Mouse (Mus musculus): ENCODE measurements around the gene Ube2ql1. TPM values are rescaled to one million over a fixed set of nuclear protein-coding genes. Genes with fewer than 3 reads are reported as not detected.

Gene Ube2ql1
- polyA plus RNA-seq (2015; fragmentation: Nextera tagmentation; extraction: Ambion mirVana): 0.10 and 0.12 TPM in 2 replicates

GRCm38 (mm10) chr13:69739759-69740135 lies at the start of gene Ube2ql1:
Gene Ube2ql1, minus strand, starts transcription at chr13:69739889.
- under 1% methylated on average over 41 of the region's 46 CpGs for WGBS
- no peaks in the 10 kb centered on the region for H3K9me3 ChIP-seq (ENCODE audit: control insufficient read depth, low read length)
- H3K36me3 ChIP-seq (ENCODE audit: control insufficient read depth, insufficient read depth, low read length): no peaks in the 10 kb centered on the region
- H3K27ac ChIP-seq (ENCODE audit: low read length): no peak within 1 kb of the TSS
- peak within 1 kb of the TSS; percentile 63 for H3K9ac ChIP-seq (ENCODE audit: low read depth, low read length)
- peak within 1 kb of the TSS; percentile 99 for H3K4me2 ChIP-seq (ENCODE audit: low read depth, low read length)
- H3K4me3 ChIP-seq (ENCODE audit: low read length): peak within 1 kb of the TSS; percentile 66
- H3K4me1 ChIP-seq (ENCODE audit: control insufficient read depth, insufficient read depth, low read length): peaks cover 8% of the 10 kb centered on the region
- peak; percentile 96 for ATAC-seq
- H3K27me3 ChIP-seq (replicated peaks; ENCODE audit: control insufficient read depth, insufficient read depth, low read length): peaks cover 54% of the 10 kb centered on the region

GRCm38 (mm10) chr13:69788704-69789103 lies 49.0 kb upstream of the Ube2ql1 start:
- Histone ChIP-seq H3K36me3 (ENCODE audit: control insufficient read depth, insufficient read depth, low read length) (no peaks in the 10 kb centered on the region), H3K4me1 (ENCODE audit: control insufficient read depth, insufficient read depth, low read length) (no peaks in the 10 kb centered on the region), H3K9me3 (ENCODE audit: control insufficient read depth, low read length) (no peaks in the 10 kb centered on the region), H3K27me3 (replicated peaks; ENCODE audit: control insufficient read depth, insufficient read depth, low read length) (no peaks in the 10 kb centered on the region), H3K27ac (ENCODE audit: low read length) (no peak overlapping the region), H3K4me2 (ENCODE audit: low read depth, low read length) (no peak overlapping the region), H3K4me3 (ENCODE audit: low read length) (no peak overlapping the region), H3K9ac (ENCODE audit: low read depth, low read length) (no peak overlapping the region)
- no peak for ATAC-seq
- 70% methylated on average over 5 of the region's 5 CpGs for WGBS

GRCm38 (mm10) chr13:69778221-69778620 lies 38.5 kb upstream of the Ube2ql1 start:
- H3K36me3 ChIP-seq (ENCODE audit: control insufficient read depth, insufficient read depth, low read length): no peaks in the 10 kb centered on the region
- 90% methylated on average over 19 of the region's 19 CpGs for WGBS
- H3K9ac ChIP-seq (ENCODE audit: low read depth, low read length): no peak overlapping the region
- H3K4me3 ChIP-seq (ENCODE audit: low read length): no peak overlapping the region
- no peaks in the 10 kb centered on the region for H3K4me1 ChIP-seq (ENCODE audit: control insufficient read depth, insufficient read depth, low read length)
- no peak overlapping the region for H3K27ac ChIP-seq (ENCODE audit: low read length)
- H3K27me3 ChIP-seq (replicated peaks; ENCODE audit: control insufficient read depth, insufficient read depth, low read length): no peaks in the 10 kb centered on the region
- no peak for ATAC-seq
- H3K9me3 ChIP-seq (ENCODE audit: control insufficient read depth, low read length): no peaks in the 10 kb centered on the region
- H3K4me2 ChIP-seq (ENCODE audit: low read depth, low read length): no peak overlapping the region

- H3K4me2 ChIP-seq (ENCODE audit: low read depth, low read length): no peak overlapping the region
- no peak overlapping the region for H3K4me3 ChIP-seq (ENCODE audit: low read length)
- H3K4me1 ChIP-seq (ENCODE audit: control insufficient read depth, insufficient read depth, low read length): no peaks in the 10 kb centered on the region
- no peaks in the 10 kb centered on the region for H3K9me3 ChIP-seq (ENCODE audit: control insufficient read depth, low read length)
- 70% methylated on average over 4 of the region's 4 CpGs for WGBS
- H3K9ac ChIP-seq (ENCODE audit: low read depth, low read length): no peak overlapping the region
- no peaks in the 10 kb centered on the region for H3K27me3 ChIP-seq (replicated peaks; ENCODE audit: control insufficient read depth, insufficient read depth, low read length)
- H3K27ac ChIP-seq (ENCODE audit: low read length): no peak overlapping the region
- no peaks in the 10 kb centered on the region for H3K36me3 ChIP-seq (ENCODE audit: control insufficient read depth, insufficient read depth, low read length)
- no peak for ATAC-seq
These were observed 32.7 kb upstream of the Ube2ql1 start for GRCm38 (mm10) chr13:69772358-69772757.

- H3K27ac ChIP-seq (ENCODE audit: low read length): no peak overlapping the region
- H3K4me1 ChIP-seq (ENCODE audit: control insufficient read depth, insufficient read depth, low read length): no peaks in the 10 kb centered on the region
- H3K9ac ChIP-seq (ENCODE audit: low read depth, low read length): no peak overlapping the region
- 71% methylated on average over 12 of the region's 12 CpGs for WGBS
- no peaks in the 10 kb centered on the region for H3K27me3 ChIP-seq (replicated peaks; ENCODE audit: control insufficient read depth, insufficient read depth, low read length)
- no peak overlapping the region for H3K4me2 ChIP-seq (ENCODE audit: low read depth, low read length)
- H3K4me3 ChIP-seq (ENCODE audit: low read length): no peak overlapping the region
- H3K9me3 ChIP-seq (ENCODE audit: control insufficient read depth, low read length): no peaks in the 10 kb centered on the region
- H3K36me3 ChIP-seq (ENCODE audit: control insufficient read depth, insufficient read depth, low read length): no peaks in the 10 kb centered on the region
- no peak for ATAC-seq
These were observed 31.1 kb upstream of the Ube2ql1 start for GRCm38 (mm10) chr13:69770538-69771456.

GRCm38 (mm10) chr13:69768152-69768551 lies 28.5 kb upstream of the Ube2ql1 start:
- Histone ChIP-seq H3K36me3 (ENCODE audit: control insufficient read depth, insufficient read depth, low read length) (no peaks in the 10 kb centered on the region), H3K27me3 (replicated peaks; ENCODE audit: control insufficient read depth, insufficient read depth, low read length) (no peaks in the 10 kb centered on the region), H3K4me3 (ENCODE audit: low read length) (no peak overlapping the region), H3K4me2 (ENCODE audit: low read depth, low read length) (no peak overlapping the region), H3K9ac (ENCODE audit: low read depth, low read length) (no peak overlapping the region), H3K9me3 (ENCODE audit: control insufficient read depth, low read length) (no peaks in the 10 kb centered on the region), H3K27ac (ENCODE audit: low read length) (no peak overlapping the region), H3K4me1 (ENCODE audit: control insufficient read depth, insufficient read depth, low read length) (no peaks in the 10 kb centered on the region)
- WGBS: 86% methylated on average over 10 of the region's 10 CpGs
- ATAC-seq: no peak

- Histone ChIP-seq H3K4me3 (ENCODE audit: low read length) (no peak overlapping the region), H3K9ac (ENCODE audit: low read depth, low read length) (no peak overlapping the region), H3K4me1 (ENCODE audit: control insufficient read depth, insufficient read depth, low read length) (no peaks in the 10 kb centered on the region), H3K36me3 (ENCODE audit: control insufficient read depth, insufficient read depth, low read length) (no peaks in the 10 kb centered on the region), H3K27ac (ENCODE audit: low read length) (no peak overlapping the region), H3K4me2 (ENCODE audit: low read depth, low read length) (no peak overlapping the region), H3K27me3 (replicated peaks; ENCODE audit: control insufficient read depth, insufficient read depth, low read length) (no peaks in the 10 kb centered on the region), H3K9me3 (ENCODE audit: control insufficient read depth, low read length) (no peaks in the 10 kb centered on the region)
- 57% methylated on average over 9 of the region's 9 CpGs for whole genome bisulfite sequencing
- no peak for ATAC-seq
These were observed 25.0 kb upstream of the Ube2ql1 start for GRCm38 (mm10) chr13:69764646-69765045.

GRCm38 (mm10) chr13:69761393-69761792 lies 21.7 kb upstream of the Ube2ql1 start:
- H3K9ac ChIP-seq (ENCODE audit: low read depth, low read length): no peak overlapping the region
- ATAC-seq: no peak
- no peak overlapping the region for H3K4me2 ChIP-seq (ENCODE audit: low read depth, low read length)
- H3K4me3 ChIP-seq (ENCODE audit: low read length): no peak overlapping the region
- WGBS: 72% methylated on average over 10 of the region's 10 CpGs
- H3K4me1 ChIP-seq (ENCODE audit: control insufficient read depth, insufficient read depth, low read length): no peaks in the 10 kb centered on the region
- no peak overlapping the region for H3K27ac ChIP-seq (ENCODE audit: low read length)
- no peaks in the 10 kb centered on the region for H3K9me3 ChIP-seq (ENCODE audit: control insufficient read depth, low read length)
- no peaks in the 10 kb centered on the region for H3K27me3 ChIP-seq (replicated peaks; ENCODE audit: control insufficient read depth, insufficient read depth, low read length)
- no peaks in the 10 kb centered on the region for H3K36me3 ChIP-seq (ENCODE audit: control insufficient read depth, insufficient read depth, low read length)

GRCm38 (mm10) chr13:69758979-69759378 lies 19.3 kb upstream of the Ube2ql1 start:
- Histone ChIP-seq H3K9ac (ENCODE audit: low read depth, low read length) (no peak overlapping the region), H3K27me3 (replicated peaks; ENCODE audit: control insufficient read depth, insufficient read depth, low read length) (no peaks in the 10 kb centered on the region)
- 60% methylated on average over 6 of the region's 6 CpGs for WGBS

More at GRCm38 (mm10) chr13:69758979-69759378, 19.3 kb upstream of the Ube2ql1 start:
- Histone ChIP-seq H3K9me3 (ENCODE audit: control insufficient read depth, low read length) (no peaks in the 10 kb centered on the region), H3K36me3 (ENCODE audit: control insufficient read depth, insufficient read depth, low read length) (no peaks in the 10 kb centered on the region), H3K4me3 (ENCODE audit: low read length) (no peak overlapping the region), H3K27ac (ENCODE audit: low read length) (no peak overlapping the region), H3K4me2 (ENCODE audit: low read depth, low read length) (no peak overlapping the region), H3K4me1 (ENCODE audit: control insufficient read depth, insufficient read depth, low read length) (no peaks in the 10 kb centered on the region)
- ATAC-seq: no peak

Data from intestine, embryonic 16.5 days (tissue).